Mouse (Mus musculus): Measurements from ENCODE around the gene Myo9a. TPM values are rescaled to one million over a fixed set of nuclear protein-coding genes. Genes with fewer than 3 reads are reported as not detected.
"Not testable (repeated sequence)": the region's sequence is repeated elsewhere in the genome, so short reads cannot be mapped to it uniquely, and the experiment has no call there.

The Myo9a gene
- total and polyA plus RNA-seq, 3 experiments, result 0.28 to 17.5 (median 14.1) TPM

GRCm38 (mm10) chr9:59949511-59949910 is 198.8 kb downstream of the Myo9a start:
- no peak for DNase-seq

- DNase-seq, result no peak
Observed at GRCm38 (mm10) chr9:59949981-59950380, 199.3 kb downstream of the Myo9a start.

GRCm38 (mm10) chr9:59951001-59951750 is 200.5 kb downstream of the Myo9a start:
- no peak for DNase-seq

- no peak for DNase-seq
Observed at GRCm38 (mm10) chr9:59951943-59952342, 201.2 kb downstream of the Myo9a start.

- DNase-seq, result peak; percentile 89
Observed at GRCm38 (mm10) chr9:59952515-59953070, 201.9 kb downstream of the Myo9a start.

GRCm38 (mm10) chr9:59953556-59953955 is 202.9 kb downstream of the Myo9a start:
- peak; percentile 44 for DNase-seq

- DNase-seq, result no peak
Observed at GRCm38 (mm10) chr9:59955199-59955598, 204.5 kb downstream of the Myo9a start.

- no peak for DNase-seq
Observed at GRCm38 (mm10) chr9:59955692-59956091, 205.0 kb downstream of the Myo9a start.

- DNase-seq, result no peak
Observed at GRCm38 (mm10) chr9:59956496-59956895, 205.8 kb downstream of the Myo9a start.

- not testable (repeated sequence) for DNase-seq
Observed at GRCm38 (mm10) chr9:59958115-59958514, 207.4 kb downstream of the Myo9a start.

- DNase-seq, result peak; percentile 89
Observed at GRCm38 (mm10) chr9:59959276-59959675, 208.6 kb downstream of the Myo9a start.

GRCm38 (mm10) chr9:59960559-59960958 is 209.9 kb downstream of the Myo9a start, which contains the start of gene Nr2e3:
Gene Nr2e3 (minus strand): TSS chr9:59960659.
- no peak for DNase-seq

- no peak for DNase-seq
Observed at GRCm38 (mm10) chr9:59961201-59961955, 210.7 kb downstream of the Myo9a start.

- no peak for DNase-seq
Observed at GRCm38 (mm10) chr9:59964367-59964766, 213.7 kb downstream of the Myo9a start.

- peak; percentile 53 for DNase-seq
Observed at GRCm38 (mm10) chr9:59965046-59965445, 214.3 kb downstream of the Myo9a start.

GRCm38 (mm10) chr9:59969383-59969782 is 218.7 kb downstream of the Myo9a start:
- DNase-seq, result peak; percentile 54

GRCm38 (mm10) chr9:59971263-59971662 is 220.6 kb downstream of the Myo9a start:
- no peak for DNase-seq

Other genes starting within 250 kb of the Myo9a start
- 100 to 1,000 TPM; 134 to 162 TPM for gene Hexa, start 211.4 kb upstream of the Myo9a start, total RNA-seq (2021)
- gene Hexa, start 211.4 kb upstream of the Myo9a start, polyA plus RNA-seq (2012; rRNA removed), result 123 and 137 TPM in 2 replicates
- gene Tmem202, start 211.0 kb upstream of the Myo9a start, total RNA-seq (2021), result 1 to 10 TPM; 2.5 to 3.5 TPM
- 4.1 and 4.4 TPM in 2 replicates for gene Tmem202, start 211.0 kb upstream of the Myo9a start, polyA plus RNA-seq (2012; rRNA removed)
- 1 to 10 TPM; 3.0 to 8.6 TPM for gene Celf6, start 173.0 kb upstream of the Myo9a start, total RNA-seq (2021)
- gene Celf6, start 173.0 kb upstream of the Myo9a start, polyA plus RNA-seq (2012; rRNA removed), result 3.9 and 13.9 TPM in 2 replicates
- gene Parp6, start 133.6 kb upstream of the Myo9a start, total RNA-seq (2021), result 10 to 100 TPM; 25.3 to 32.9 TPM
- gene Parp6, start 133.6 kb upstream of the Myo9a start, polyA plus RNA-seq (2012; rRNA removed), result 6.0 and 6.5 TPM in 2 replicates
- gene Pkm, start 94.5 kb upstream of the Myo9a start, total RNA-seq (2021), result 100 to 1,000 TPM; 766 to 872 TPM
- gene Pkm, start 94.5 kb upstream of the Myo9a start, polyA plus RNA-seq (2012; rRNA removed), result 1,274 and 1,388 TPM in 2 replicates
- under 1 TPM in 1 of 2 experiments, not detected in 1; 0.40 TPM for gene Gramd2, start 70.8 kb upstream of the Myo9a start, total RNA-seq (2021)
- gene Gramd2, start 70.8 kb upstream of the Myo9a start, polyA plus RNA-seq (2012; rRNA removed), result 0.09 and 0.17 TPM in 2 replicates
- gene Senp8, start 186 bp upstream of the Myo9a start, total RNA-seq (2021), result 10 to 100 TPM in 1 of 2 experiments, 1 to 10 TPM in 1; 7.5 to 10.4 TPM
- 0.65 and 2.7 TPM in 2 replicates for gene Senp8, start 186 bp upstream of the Myo9a start, polyA plus RNA-seq (2012; rRNA removed)
- gene Nr2e3, start 209.8 kb downstream of the Myo9a start, total RNA-seq (2021), result not detected
- not detected in 2 replicates for gene Nr2e3, start 209.8 kb downstream of the Myo9a start, polyA plus RNA-seq (2012; rRNA removed)

Measured in adrenal gland, adult 2 months (tissue).